Mouse (Mus musculus) A20 (cell line): Measurements from ENCODE around the gene Lamtor3.
"Not testable (repeated sequence)": the region's sequence is repeated elsewhere in the genome, so short reads cannot be mapped to it uniquely, and the experiment has no call there.

Source experiments
- DNase-seq: peaks from one replicate; pipeline ENCODE4 v3.0.0-alpha.2; 2011; ENCODE audit warnings: low read depth, low spot score

Gene Lamtor3

DNA sequence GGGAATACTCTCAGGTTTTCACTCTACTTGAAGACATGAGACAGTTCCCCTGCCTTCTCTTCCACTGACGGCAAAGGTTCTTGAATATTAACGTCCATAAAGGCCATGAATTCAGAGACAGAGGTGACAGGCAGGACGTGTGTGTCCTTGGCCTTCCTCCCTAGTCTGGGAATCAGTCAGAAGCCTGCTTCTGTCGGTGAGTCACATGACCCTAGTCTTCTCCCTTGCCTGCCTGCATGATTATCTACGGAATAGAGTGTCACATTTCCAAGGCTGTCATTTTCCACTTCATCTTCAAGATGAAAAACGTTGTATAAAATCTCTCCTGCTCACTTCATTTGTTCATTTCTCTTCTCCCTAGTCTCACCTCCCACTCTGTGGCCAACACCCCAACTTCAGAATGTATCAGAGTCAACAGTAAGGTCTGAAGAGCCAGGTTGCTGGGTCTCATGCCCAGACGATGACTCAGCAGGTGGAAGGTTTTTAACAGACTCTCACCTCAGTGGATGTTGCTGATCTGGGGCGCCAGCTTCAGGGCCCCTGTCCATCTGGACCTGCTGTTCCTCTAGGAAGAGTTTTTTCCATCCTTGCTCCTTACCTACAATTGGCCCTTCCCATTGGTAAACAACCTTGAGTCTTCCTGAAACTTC is 43.6 kb downstream of the Lamtor3 start:
- DNase-seq, result no peak

- DNase-seq, result peak; percentile 83
Observed at GRCm38 (mm10) chr3:137963508-137963907, 45.2 kb downstream of the Lamtor3 start.

- DNase-seq, result not testable (repeated sequence)
Observed at GRCm38 (mm10) chr3:137964014-137964413, 45.7 kb downstream of the Lamtor3 start.

- DNase-seq, result no peak
Observed at GRCm38 (mm10) chr3:137968105-137968819, 50.0 kb downstream of the Lamtor3 start.

DNA sequence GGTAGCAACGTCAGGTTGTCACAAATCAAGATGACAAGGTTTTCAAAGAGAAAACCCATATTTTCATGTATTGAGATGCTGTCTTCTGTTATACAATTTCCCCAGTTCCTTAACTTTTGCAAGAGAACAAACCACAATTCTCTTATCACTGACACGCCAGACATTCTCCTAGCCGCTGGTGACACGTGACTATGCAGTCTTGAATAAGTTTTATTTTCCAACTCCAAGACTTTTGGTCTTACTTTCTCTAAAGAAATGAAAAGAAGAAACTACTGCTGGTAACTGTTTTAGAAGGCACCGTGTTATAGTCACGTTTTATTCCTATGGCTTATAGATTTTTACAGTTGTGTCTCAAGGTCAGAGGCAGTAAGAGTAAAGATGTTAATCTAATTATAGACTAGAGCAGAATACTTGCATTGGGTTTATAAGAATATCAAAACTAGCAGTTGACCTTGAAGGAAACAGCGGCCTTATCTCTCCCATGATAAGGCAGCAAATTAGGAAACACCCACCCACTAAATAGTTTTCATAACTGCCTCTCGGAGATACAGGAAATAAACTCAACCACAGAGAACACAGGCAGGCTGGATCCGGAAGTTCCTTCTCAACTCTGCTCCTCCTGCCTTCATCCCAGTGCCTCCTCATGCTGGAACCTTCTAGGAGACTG is 50.6 kb downstream of the Lamtor3 start:
- no peak for DNase-seq

GRCm38 (mm10) chr3:137969951-137970350 is 51.6 kb downstream of the Lamtor3 start:
- DNase-seq, result no peak

GRCm38 (mm10) chr3:137972224-137972623 is 53.9 kb downstream of the Lamtor3 start:
- DNase-seq, result no peak

DNA sequence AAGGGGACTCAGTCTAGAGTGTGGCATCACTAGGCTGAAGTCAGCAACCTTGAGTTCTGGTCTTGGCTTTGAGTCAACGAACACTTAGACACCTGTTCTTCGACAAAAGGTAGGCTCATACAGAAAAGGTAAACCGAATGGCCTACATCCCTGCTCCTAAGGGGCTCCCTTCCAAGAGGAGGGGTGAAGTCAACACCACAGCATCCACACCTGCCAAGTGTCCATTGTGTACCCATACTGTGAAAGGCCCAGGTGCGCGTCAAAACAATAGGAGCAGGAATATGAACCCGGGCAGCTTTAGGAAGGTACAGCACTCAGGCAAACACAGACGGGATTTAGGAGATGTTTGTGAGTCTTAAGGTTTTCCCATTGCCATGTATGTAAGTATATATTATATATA is 54.7 kb downstream of the Lamtor3 start:
- DNase-seq, result no peak

GRCm38 (mm10) chr3:137974306-137974705 is 56.0 kb downstream of the Lamtor3 start:
- DNase-seq, result no peak

- no peak for DNase-seq
Observed at GRCm38 (mm10) chr3:137975435-137975834, 57.1 kb downstream of the Lamtor3 start.

DNA sequence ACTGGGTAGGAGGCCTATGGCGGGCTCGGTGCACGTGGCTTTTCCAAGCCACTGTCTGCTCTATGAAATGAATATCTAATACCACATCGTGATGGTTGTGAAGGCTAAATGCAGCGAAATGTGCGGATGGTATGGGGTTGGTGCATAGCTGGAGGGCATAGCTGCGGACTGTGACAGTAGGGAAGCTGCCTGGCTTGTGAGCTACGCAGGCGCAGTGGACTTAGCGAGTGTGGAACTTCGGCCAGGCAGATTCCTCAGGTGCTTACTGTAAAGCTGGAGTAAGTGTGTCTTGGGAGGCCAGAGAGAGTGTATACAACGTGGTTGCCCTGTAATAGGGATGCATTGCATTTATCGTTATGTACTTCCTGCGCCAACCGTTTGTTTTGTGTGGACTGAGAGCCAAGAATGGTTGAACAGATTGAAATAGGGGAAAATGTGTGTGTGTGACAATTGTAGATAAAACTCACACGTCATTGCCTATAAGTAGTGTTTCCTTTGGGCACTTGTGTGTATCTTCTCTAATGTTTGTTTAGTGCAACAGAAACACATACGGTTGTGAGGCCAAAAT is 57.6 kb downstream of the Lamtor3 start:
- no peak for DNase-seq

DNA sequence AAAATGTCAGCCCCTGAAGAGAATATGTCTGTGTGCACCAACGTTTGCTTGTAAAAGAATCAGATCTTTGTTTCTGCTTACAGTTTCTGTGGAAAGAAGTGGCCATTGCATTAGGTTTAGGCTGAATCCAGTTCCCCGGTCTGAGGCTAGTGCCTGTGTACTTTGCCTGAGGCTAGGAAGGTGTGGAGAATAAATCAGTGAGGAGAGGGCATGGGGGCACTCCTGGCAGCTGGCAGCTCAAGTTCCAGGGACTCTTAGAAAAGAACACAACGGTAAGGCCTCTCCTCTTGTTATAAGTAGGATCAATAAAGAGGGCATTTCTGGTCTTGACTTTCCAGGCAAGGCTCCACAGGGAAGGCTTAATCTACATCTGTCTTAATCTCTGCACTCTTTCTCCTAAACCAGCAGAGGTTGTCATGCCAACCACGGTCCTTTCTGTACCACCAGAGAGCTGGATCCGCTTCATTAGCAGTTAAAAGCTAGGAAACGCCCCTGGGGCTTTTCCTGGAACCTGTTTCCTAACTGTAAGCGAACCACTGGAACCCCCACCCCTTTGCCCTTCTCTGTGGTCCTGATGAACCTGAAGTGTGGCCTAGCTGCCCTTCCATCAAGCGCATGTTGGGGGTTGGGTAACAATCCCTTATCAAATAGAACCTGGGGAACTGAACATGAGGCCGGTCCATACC is 58.8 kb downstream of the Lamtor3 start:
- DNase-seq, result no peak

DNA sequence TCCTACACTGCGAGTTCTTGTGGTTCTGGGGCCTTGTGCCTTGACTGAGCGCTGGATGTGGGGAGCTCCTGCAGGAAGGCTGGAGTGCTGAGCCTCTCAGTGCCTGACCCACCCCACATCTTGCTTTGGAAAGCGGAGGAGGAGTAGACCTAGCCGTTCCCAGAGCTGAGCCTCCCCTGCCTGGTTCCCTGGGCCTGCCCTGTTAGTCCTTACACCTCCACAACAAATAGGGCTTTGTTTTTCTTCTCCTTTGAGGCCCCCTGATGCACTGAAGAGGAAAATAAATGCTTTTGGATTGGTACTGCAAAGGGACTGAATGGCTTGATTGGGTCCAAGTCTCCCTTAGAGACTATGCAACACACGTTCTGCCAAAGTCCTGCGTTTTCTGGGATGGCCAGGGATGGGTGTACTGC is 59.3 kb downstream of the Lamtor3 start:
- no peak for DNase-seq

DNA sequence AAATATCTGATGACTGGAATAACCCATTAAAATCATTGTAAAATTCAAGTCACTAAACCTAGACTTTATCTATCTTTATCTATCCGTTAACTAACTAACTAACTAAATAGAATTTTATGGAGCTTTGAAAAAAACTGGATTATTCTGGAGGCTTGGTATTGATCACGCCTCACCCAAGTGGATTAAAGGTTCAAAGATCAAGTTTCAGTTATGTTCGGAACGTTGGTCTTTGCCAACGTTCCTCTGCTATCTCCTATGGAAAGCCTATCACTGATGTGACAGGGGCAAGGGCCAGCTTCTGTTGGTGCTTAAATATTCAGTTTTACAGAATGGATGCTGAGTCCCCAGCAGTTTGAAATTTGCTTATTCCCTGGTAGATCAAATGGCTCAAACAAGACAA is 59.9 kb downstream of the Lamtor3 start:
- DNase-seq, result no peak
